Mouse (Mus musculus): Measurements from ENCODE around the gene Dnajb12.
A peak's percentile ranks its signal among the peaks of the same experiment; 100 is the strongest.

The Dnajb12 gene

GRCm38 (mm10) chr10:59897511-59897910 is 18.2 kb downstream of the Dnajb12 start:
- DNase-seq: peak; percentile 72

GRCm38 (mm10) chr10:59898180-59898778 is 18.9 kb downstream of the Dnajb12 start:
- no peak for DNase-seq

DNA sequence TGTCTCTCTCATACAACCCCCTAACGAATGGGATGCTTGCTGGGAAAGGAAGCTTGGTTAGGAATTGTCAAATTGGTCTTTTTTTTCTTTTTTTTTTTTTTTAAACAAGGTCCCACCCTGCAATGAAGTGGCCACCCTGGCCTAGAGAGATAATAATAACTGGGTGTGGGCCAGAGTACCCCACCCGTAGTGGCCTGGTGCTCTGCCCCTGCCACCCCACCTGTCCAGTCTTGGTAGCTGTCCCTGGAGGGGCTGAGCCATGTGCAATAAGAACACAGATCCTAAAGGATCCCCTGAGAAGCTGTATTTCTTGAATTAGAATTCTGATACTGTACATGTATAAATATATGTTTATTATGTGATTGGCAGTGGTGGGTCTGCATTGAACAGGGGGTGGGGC is 19.6 kb downstream of the Dnajb12 start:
- no peak for DNase-seq

DNA sequence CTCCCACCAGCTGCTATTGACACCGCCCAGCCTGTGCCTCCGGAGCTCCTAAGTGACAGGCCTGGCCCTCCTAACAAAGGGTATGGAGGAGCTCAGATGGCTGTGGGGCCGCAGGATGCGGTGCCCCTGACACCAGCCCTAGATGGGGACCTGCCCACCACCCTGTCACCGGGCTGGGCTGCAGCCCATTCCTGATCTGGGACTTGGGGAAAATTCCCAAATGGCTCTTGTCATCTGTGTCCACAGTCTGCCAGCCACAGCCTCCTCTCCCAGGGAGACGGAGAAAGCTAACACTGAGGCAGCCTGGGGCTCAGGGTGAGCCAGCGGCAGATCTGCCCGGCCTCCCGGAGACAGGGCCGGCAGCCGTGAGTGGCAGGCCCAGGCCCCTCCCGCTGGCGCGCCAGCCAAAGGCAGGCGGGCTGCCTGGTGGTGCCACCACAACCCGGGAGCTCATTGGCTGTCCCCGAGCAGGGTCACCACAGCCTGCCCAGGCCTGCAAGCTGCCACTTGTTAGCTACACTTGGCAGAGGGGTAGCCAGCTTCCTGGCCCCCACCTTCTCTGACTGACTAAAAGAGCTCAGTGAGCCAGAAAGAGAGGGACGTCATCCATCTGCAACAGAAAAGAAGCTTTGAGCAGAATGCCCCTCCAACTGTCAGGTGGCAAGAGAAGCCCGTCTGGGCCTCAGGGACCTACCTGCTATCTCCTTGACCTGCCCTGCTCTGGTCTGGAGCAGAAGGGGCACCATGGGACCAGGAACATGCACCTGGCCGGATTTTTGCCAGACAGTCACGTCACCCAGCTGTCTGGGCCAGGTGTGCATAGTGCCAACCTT is 20.2 kb downstream of the Dnajb12 start:
- DNase-seq: peak; percentile 79

GRCm38 (mm10) chr10:59900174-59900435 is 20.7 kb downstream of the Dnajb12 start:
- DNase-seq: no peak

DNA sequence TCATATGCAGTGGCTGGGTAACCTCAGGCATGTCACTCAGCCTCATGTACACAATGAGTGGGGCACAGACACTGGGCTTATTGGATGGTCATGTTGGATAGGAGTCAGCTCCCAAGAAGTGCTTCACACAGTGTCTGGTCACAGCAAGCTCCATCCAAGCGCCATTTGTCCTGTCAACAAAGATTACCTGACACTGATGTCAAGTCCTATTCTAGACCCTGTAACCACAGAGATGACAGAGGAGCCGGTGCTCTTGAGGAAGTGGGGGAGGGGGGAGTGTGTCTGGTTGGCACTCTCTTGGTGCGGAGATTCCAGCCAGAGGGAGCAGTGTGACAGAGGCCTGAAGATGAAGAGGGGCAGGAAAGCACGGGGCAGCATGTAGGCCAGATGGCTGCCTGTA is 21.6 kb downstream of the Dnajb12 start:
- DNase-seq: no peak

- no peak for DNase-seq
These were observed 22.1 kb downstream of the Dnajb12 start for GRCm38 (mm10) chr10:59901463-59901862.

- DNase-seq: no peak
These were observed 22.7 kb downstream of the Dnajb12 start for GRCm38 (mm10) chr10:59901986-59902605.

DNA sequence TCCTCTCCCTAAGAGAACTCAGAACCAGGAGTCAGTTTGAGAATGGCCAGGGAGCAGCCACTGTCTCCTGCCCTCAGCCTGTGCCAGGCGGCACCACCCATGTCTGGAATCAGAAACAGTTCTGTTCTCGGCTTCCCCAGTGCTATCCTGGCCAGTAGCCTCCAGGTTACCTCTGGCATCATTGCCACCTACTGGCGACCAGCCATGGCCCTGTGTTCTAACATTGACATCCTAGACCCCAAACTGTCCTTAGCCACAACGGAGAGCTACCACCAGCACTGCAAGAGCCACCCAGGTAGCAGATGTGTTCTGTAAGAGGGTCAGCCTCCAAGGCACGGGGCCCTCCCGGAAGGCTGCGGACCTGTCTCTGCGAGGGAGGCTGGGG is 23.2 kb downstream of the Dnajb12 start:
- no peak for DNase-seq

DNA sequence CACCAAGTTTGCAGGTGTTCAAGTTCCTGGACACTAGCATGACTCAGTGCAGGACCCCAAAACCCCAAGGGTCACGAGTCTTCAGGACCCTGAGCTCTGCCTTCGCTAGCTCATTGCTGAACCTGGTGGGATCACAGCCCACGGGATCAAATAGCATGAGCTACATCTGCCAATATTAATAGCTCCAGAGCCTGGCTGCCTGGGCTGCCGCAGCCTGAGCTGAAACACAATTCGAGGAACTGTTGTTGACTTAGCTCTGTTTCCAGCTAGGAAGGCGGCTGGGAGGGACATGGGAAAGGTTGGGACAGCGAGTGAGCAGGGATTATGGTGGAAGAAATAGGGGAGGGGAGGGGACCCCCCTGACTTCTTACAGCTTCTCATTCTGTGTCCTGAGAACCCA is 23.8 kb downstream of the Dnajb12 start:
- no peak for DNase-seq

DNA sequence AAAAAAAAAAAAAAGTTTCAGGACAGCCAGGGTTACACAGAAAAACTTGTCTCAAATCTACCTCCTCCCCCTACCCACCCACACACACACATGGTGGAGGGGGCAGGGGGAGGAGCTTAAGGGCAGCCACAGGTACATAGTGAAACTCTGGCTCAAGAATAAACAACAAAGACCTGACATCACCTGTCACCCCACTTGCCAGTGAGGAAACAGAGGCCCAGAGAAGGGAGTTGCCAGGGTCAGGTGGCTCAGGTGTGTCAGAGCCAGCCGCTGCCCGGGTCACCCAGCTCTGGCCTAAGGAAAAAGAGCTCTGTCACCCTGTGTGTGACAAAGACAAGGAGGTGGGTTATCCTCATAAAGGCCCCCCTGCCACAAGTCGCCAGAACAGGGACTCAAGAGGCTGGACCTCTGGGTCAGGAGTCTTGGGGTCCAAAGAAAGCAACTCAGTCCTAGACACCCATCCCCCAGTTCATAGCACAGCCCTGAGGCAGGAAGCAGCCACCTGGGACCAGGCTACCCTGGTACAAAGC is 27.8 kb downstream of the Dnajb12 start:
- DNase-seq: no peak

GRCm38 (mm10) chr10:59907695-59908299 is 28.4 kb downstream of the Dnajb12 start:
- no peak for DNase-seq

- DNase-seq: no peak
These were observed 29.5 kb downstream of the Dnajb12 start for GRCm38 (mm10) chr10:59908776-59909315.

- DNase-seq: no peak
These were observed 30.0 kb downstream of the Dnajb12 start for GRCm38 (mm10) chr10:59909357-59909847.

DNA sequence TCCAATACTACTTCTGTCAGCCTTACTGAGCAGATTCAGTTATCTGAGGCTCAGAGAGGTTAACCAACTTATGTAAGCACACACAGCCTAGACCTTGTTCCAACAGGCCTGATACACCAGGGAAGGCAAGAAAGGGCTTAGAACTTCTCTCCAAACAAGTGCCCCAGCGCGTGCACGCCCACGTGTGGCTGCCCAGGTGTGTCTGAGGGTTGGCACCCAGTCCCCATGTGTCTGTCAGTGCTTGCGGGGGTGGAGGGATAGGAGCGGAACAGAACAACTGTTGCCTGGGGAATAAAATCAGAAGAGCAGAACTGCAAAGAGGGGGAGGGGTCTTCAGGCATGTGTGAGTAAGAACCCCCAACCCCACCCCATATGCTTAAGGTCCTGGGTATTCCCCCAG is 31.7 kb downstream of the Dnajb12 start:
- no peak for DNase-seq

DNA sequence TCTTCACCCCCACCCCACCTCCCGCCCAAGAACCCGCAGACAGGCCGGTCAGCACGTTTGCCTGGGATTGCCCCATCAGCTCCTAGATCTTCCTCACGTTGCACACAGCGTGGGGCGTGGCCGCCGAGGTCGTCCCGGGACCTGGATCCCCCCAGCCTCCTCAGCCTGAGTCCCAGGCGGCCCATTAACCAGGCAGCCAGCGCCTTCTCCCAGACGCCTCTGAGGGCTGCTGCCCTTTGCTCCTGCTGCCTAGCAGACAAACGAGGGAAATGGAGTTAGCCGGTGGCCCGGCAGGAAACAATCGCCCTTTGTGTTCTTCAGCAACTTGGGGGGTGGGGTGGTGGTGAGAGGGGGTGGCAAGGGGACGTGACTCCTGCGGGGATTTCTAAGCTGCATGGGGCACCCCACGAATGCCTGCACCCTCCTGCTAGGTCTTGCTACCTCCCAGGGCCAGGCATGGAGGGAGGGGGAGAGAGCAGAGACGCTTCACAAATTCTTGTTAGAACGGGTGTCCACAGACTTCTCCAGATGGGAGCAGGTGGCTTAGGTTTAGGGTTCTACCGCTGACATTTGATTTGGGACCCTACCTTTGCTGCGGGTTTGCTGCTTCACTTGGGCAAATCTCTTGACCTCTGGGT is 32.3 kb downstream of the Dnajb12 start:
- DNase-seq: no peak

DNA sequence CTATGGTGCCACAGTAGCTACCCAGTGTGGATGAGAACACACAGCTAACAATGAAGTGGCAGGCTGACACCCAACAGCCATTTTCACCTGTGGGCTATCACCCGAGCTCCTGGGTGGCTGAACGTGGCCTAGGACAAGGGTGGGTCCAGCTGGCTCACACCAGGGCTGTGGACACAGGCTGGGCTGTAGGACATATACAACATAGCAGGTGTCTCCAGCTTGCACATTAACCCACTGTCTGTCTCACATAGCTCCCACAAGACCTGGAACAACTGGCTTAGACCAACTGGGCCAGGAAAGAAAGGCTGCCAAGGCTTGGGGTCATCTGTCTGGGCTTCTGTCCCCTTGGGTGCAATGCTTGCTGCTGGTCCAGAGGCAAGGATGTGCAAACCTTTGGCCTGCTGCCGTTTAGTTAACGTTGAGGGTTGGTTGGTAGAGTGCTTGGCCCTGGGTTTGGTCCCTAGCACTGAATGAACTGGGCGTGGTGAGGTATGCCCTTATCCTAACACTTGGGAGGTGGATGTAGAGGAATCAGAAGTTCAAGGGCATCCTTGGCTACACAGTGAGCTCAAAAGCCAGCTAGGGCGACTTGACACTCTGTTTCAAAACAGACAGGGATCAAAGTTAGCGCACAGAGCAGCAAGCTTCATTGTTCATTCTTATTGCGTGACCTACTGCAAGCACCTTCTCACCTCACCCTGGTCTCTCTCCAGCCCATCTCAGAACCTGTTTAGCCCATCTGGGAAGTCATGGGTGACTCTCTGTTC is 36.0 kb downstream of the Dnajb12 start:
- DNase-seq: no peak

- DNase-seq: no peak
These were observed 36.8 kb downstream of the Dnajb12 start for GRCm38 (mm10) chr10:59916159-59916558.

DNA sequence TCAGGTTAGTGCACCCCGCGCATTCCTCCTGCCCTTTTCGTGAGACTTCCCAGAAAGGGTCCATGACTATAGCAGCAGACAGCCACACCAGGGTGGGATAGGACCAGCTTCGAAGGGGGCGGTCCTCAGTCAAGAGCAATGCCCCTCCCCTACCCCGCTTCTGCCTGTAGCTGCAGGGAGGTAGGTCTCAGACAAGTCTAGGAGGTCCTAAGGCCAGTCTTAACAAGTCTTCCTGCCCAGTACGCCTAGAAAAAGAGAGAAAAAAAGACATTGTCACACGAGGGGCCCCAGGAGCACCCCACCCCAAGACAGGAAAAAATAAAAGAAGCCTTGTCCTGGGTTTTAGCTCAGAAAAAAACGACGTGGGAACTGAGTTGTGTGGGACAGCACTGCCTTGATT is 37.3 kb downstream of the Dnajb12 start:
- DNase-seq: no peak

GRCm38 (mm10) chr10:59918111-59918510 is 38.8 kb downstream of the Dnajb12 start:
- DNase-seq: no peak

DNA sequence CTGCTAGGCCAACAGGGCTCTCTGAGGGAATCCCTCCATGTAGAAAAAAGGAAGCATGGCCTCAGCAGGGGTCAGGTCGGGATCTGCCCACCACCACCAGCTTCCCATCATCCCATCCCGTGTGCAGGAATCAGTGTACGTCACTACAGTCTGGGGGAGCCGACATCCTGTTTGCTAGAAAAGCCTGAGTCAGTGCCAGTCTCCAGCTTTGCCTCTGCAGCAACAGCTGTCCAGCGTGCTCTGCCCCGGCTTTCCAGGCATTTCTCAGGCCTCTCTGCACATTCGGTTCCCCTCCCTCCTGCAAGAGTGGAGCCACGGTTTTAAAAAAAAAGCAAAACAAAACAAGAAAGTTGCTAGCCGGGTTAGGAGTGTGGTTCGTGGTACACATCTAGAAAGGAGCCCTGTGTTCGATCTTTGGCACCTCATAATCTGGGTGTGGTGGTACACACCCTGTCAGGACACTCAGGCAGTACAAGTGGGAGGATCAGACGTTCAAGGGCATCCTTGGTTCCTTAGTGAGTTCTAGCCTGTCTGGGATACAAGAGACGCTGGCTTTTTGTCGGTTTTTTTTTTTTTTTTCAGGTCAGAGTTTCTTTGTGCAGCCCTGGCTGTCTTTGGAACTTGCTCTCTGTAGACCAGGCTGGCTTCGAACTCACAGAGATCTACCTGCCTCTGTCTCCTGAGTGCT is 40.3 kb downstream of the Dnajb12 start:
- DNase-seq: no peak

- DNase-seq: no peak
These were observed 41.1 kb downstream of the Dnajb12 start for GRCm38 (mm10) chr10:59920485-59920809.

All from right cerebral cortex, postnatal 4 days (tissue).